Mouse (Mus musculus) liver, embryonic 16.5 days (tissue): ENCODE measurements around the gene Gm26602. TPM values are rescaled to one million over a fixed set of nuclear protein-coding genes. Genes with fewer than 3 reads are reported as not detected.
A peak's percentile ranks its signal among the peaks of the same experiment; 100 is the strongest.

ENCODE experiments used
- ATAC-seq: fragments of 200-750 bp; cut with Nextera tagmentation; 2 replicates; pipeline ENCODE4 v1.8.0; 2017; ENCODE audit warnings: low read depth, mild to moderate bottlenecking, moderate number of reproducible peaks, moderate library complexity
- H3K27ac ChIP-seq: fragments of 300-500 bp; sonication (generic); 2 replicates; pipeline ENCODE4 v1.5.1; 2014; ENCODE audit warnings: mild to moderate bottlenecking, low read length
- H3K27me3 ChIP-seq: fragments of 300-500 bp; sonication (generic); 2 replicates; pipeline ENCODE4 v1.6.1; 2014; ENCODE audit warnings: low read depth, low read length, mixed read lengths; ENCODE audit not compliant: control insufficient read depth, insufficient read depth
- H3K36me3 ChIP-seq: fragments of 300-500 bp; sonication (generic); 2 replicates; pipeline ENCODE4 v1.6.1; 2014; ENCODE audit warnings: mild to moderate bottlenecking; ENCODE audit not compliant: control insufficient read depth, insufficient read depth
- H3K4me1 ChIP-seq: fragments of 300-500 bp; sonication (generic); 2 replicates; pipeline ENCODE4 v1.6.1; 2014; ENCODE audit warnings: low read depth, low read length, mixed read lengths; ENCODE audit not compliant: control insufficient read depth
- H3K4me2 ChIP-seq: fragments of 300-500 bp; sonication (generic); 2 replicates; pipeline ENCODE4 v1.6.1; 2014; ENCODE audit warnings: low read depth, low read length, mixed read lengths
- H3K4me3 ChIP-seq: fragments of 300-500 bp; sonication (generic); 2 replicates; pipeline ENCODE4 v1.5.1; 2014; ENCODE audit warnings: low read depth, mild to moderate bottlenecking, low read length
- H3K9ac ChIP-seq: fragments of 300-500 bp; sonication (generic); 2 replicates; pipeline ENCODE4 v1.6.1; 2014; ENCODE audit warnings: low read depth, low read length
- H3K9me3 ChIP-seq: fragments of 300-500 bp; sonication (generic); replicated peaks from 2 replicates; pipeline ENCODE4 v1.6.1; 2016; ENCODE audit warnings: low read length; ENCODE audit not compliant: control insufficient read depth
- WGBS: fragments of 180-500 bp; shearing (Covaris S2); extraction: QIAGEN DNeasy Blood & Tissue Kit; methylation state at CpG from one replicate; pipeline ENCODE4 v1.1.7; 2014; ENCODE audit not compliant: insufficient replicate concordance; 5-methylcytosine and 5-hydroxymethylcytosine counted together
- polyA plus RNA-seq: library from polyadenylated mRNA; unstranded; fragments of >200 nt; fragmentation: Nextera tagmentation; extraction: Ambion mirVana; gene quantifications from 2 replicates; pipeline ENCODE4 v1.2.1, GENCODE M21; 2015

The Gm26602 gene
- polyA plus RNA-seq, 1 experiment from 2014 or later: not detected

GRCm38 (mm10) chr10:79933861-79934260 is 23.2 kb downstream of the Gm26602 start:
- peaks cover 69% of the 10 kb centered on the region for H3K4me1 ChIP-seq
- H3K4me2 ChIP-seq: no peak overlapping the region
- no peaks in the 10 kb centered on the region for H3K9me3 ChIP-seq
- H3K36me3 ChIP-seq: no peaks in the 10 kb centered on the region
- no peak overlapping the region for H3K4me3 ChIP-seq
- ATAC-seq: no peak
- no peaks in the 10 kb centered on the region for H3K27me3 ChIP-seq
- WGBS: 67% methylated on average over 6 of the region's 6 CpGs
- H3K9ac ChIP-seq: no peak overlapping the region
- H3K27ac ChIP-seq: no peak overlapping the region; the same call in 1 of the 2 replicates

- Histone ChIP-seq H3K4me2 (no peak overlapping the region), H3K36me3 (no peaks in the 10 kb centered on the region), H3K27me3 (no peaks in the 10 kb centered on the region), H3K4me3 (no peak overlapping the region), H3K4me1 (peaks cover 68% of the 10 kb centered on the region), H3K9me3 (no peaks in the 10 kb centered on the region), H3K27ac (no peak overlapping the region; the same call in 1 of the 2 replicates), H3K9ac (no peak overlapping the region)
- 51% methylated on average over 13 of the region's 13 CpGs for WGBS
- no peak for ATAC-seq
These were observed 23.6 kb downstream of the Gm26602 start for GRCm38 (mm10) chr10:79934272-79934721.

- Histone ChIP-seq H3K9ac (no peak overlapping the region; the same call in 1 of the 2 replicates), H3K4me2 (no peak overlapping the region), H3K4me1 (peaks cover 72% of the 10 kb centered on the region), H3K9me3 (no peaks in the 10 kb centered on the region), H3K4me3 (no peak overlapping the region), H3K36me3 (no peaks in the 10 kb centered on the region), H3K27me3 (no peaks in the 10 kb centered on the region), H3K27ac (no peak overlapping the region)
- ATAC-seq: no peak
- WGBS: 83% methylated on average over 16 of the region's 16 CpGs
These were observed 24.3 kb downstream of the Gm26602 start for GRCm38 (mm10) chr10:79934794-79935569.

DNA sequence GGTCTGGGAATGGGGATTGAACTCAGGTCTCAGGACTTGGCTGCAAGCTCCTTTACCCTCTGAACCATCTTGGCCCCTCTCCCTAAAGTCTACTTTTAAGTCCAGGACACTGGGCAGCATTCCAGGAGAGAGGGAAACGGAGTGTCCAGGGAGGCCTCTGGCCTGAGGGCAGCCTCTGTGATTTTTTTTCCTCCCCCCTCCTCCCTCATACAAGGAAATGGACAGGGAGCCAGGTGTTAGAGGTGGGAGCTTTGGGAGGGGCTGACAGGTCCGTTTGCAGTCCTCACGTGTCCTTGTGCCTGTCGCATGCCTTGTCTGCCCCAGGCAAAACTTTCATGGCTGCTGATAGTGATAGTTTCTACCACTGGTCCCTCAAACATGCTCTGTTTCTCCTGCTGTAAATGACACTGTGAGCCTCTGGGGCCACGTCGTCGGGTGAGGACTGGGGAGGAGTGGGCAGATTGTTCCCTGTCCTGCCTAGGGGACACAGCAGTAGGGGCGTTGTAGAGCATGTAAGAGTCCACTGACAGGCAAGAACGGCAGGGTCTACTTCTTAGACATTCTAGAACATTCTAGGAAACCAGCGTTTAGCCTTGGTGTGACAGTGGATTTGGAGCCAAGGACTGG is 25.7 kb downstream of the Gm26602 start:
- Histone ChIP-seq H3K9ac (peak overlapping the region; percentile 46), H3K4me2 (peak overlapping the region; percentile 47; the same call in 1 of the 2 replicates), H3K27ac (peak overlapping the region; percentile 83), H3K27me3 (no peaks in the 10 kb centered on the region), H3K36me3 (no peaks in the 10 kb centered on the region), H3K4me3 (no peak overlapping the region), H3K4me1 (peaks cover 74% of the 10 kb centered on the region), H3K9me3 (no peaks in the 10 kb centered on the region)
- ATAC-seq: no peak
- WGBS: 54% methylated on average over 10 of the region's 10 CpGs

GRCm38 (mm10) chr10:79936911-79937441 is 26.3 kb downstream of the Gm26602 start:
- Histone ChIP-seq H3K27me3 (no peaks in the 10 kb centered on the region), H3K27ac (peak overlapping the region; percentile 83), H3K9me3 (no peaks in the 10 kb centered on the region), H3K4me2 (peak overlapping the region; percentile 47), H3K4me1 (peaks cover 70% of the 10 kb centered on the region), H3K9ac (peak overlapping the region; percentile 46), H3K4me3 (peak overlapping the region; percentile 23; the same call in 1 of the 2 replicates), H3K36me3 (no peaks in the 10 kb centered on the region)
- ATAC-seq: peak; percentile 55
- WGBS: 34% methylated on average over 27 of the region's 27 CpGs

GRCm38 (mm10) chr10:79937775-79938526 is 27.3 kb downstream of the Gm26602 start:
- ATAC-seq: peak; percentile 59
- 54% methylated on average over 11 of the region's 11 CpGs for WGBS
- peak overlapping the region; percentile 83 for H3K27ac ChIP-seq
- no peak overlapping the region; the same call in 1 of the 2 replicates for H3K9ac ChIP-seq
- no peak overlapping the region for H3K4me3 ChIP-seq
- H3K4me2 ChIP-seq: peak overlapping the region; percentile 47; the same call in 1 of the 2 replicates
- no peaks in the 10 kb centered on the region for H3K36me3 ChIP-seq
- H3K4me1 ChIP-seq: peaks cover 64% of the 10 kb centered on the region
- no peaks in the 10 kb centered on the region for H3K27me3 ChIP-seq
- no peaks in the 10 kb centered on the region for H3K9me3 ChIP-seq

DNA sequence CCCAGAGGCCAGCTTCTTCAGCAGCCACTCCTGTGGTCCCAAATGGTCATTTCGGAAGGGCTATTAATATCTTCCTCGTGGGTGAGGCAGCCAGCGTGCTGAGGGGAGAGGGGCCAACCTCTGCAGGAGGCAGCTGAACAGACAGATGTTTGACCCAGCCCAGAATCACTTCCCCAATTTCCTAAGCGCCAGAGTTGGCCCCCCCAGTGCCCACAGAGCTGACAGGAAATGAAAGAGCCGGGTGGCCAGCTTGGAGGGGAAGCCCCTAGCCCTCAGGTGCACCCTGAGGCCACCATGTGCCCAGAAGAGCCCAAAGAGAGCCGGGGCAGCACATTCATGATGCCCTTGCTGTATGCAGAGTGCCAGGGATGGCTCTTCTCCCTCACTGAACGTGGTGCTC is 30.1 kb downstream of the Gm26602 start:
- Histone ChIP-seq H3K36me3 (no peaks in the 10 kb centered on the region), H3K9ac (no peak overlapping the region), H3K27me3 (no peaks in the 10 kb centered on the region), H3K4me2 (no peak overlapping the region), H3K4me3 (no peak overlapping the region), H3K4me1 (peaks cover 68% of the 10 kb centered on the region), H3K27ac (no peak overlapping the region), H3K9me3 (no peaks in the 10 kb centered on the region)
- 18% methylated on average over 7 of the region's 7 CpGs for WGBS
- no peak for ATAC-seq

- Histone ChIP-seq H3K9ac (no peak overlapping the region), H3K4me2 (no peak overlapping the region), H3K27ac (peak overlapping the region; percentile 28), H3K4me1 (peaks cover 65% of the 10 kb centered on the region), H3K4me3 (no peak overlapping the region), H3K9me3 (no peaks in the 10 kb centered on the region), H3K27me3 (no peaks in the 10 kb centered on the region), H3K36me3 (0 out of 2 replicates have a peak, but pooled peaks cover 2% of the 10 kb centered on the region)
- whole genome bisulfite sequencing: 52% methylated on average over 1 of the region's 1 CpGs
- no peak for ATAC-seq
These were observed 32.3 kb downstream of the Gm26602 start for GRCm38 (mm10) chr10:79942988-79943387.
